Mouse (Mus musculus) retina, postnatal 1 day (tissue): ENCODE results near the gene Sertad3.
"Not testable (repeated sequence)": the region's sequence is repeated elsewhere in the genome, so short reads cannot be mapped to it uniquely, and the experiment has no call there.

ENCODE experiments used
- DNase-seq: peaks from one replicate; pipeline ENCODE4 v3.0.0-alpha.2; 2012

The Sertad3 gene

GRCm38 (mm10) chr7:27494659-27495367 lies 21.2 kb downstream of the Sertad3 start:
- not testable (repeated sequence) for DNase-seq

GRCm38 (mm10) chr7:27499036-27499435 lies 25.5 kb downstream of the Sertad3 start, which contains the start of gene Prx:
Prx (plus strand) TSS chr7:27499324.
- no peak for DNase-seq

GRCm38 (mm10) chr7:27501620-27502019 lies 28.1 kb downstream of the Sertad3 start:
- DNase-seq, result no peak

- DNase-seq, result no peak
Observed at GRCm38 (mm10) chr7:27506765-27507370, 33.3 kb downstream of the Sertad3 start.

- DNase-seq, result peak; percentile 96
Observed at GRCm38 (mm10) chr7:27507711-27508647, 34.4 kb downstream of the Sertad3 start.

GRCm38 (mm10) chr7:27508648-27509005 lies 35.1 kb downstream of the Sertad3 start:
- peak; percentile 71 for DNase-seq

- no peak for DNase-seq
Observed at GRCm38 (mm10) chr7:27510809-27511208, 37.2 kb downstream of the Sertad3 start.

- DNase-seq, result no peak
Observed at GRCm38 (mm10) chr7:27514961-27515360, 41.4 kb downstream of the Sertad3 start.

- no peak for DNase-seq
Observed at GRCm38 (mm10) chr7:27518314-27518713, 44.7 kb downstream of the Sertad3 start.

- DNase-seq, result no peak
Observed at GRCm38 (mm10) chr7:27520104-27520503, 46.5 kb downstream of the Sertad3 start.

GRCm38 (mm10) chr7:27520599-27520998 lies 47.0 kb downstream of the Sertad3 start:
- DNase-seq, result no peak

- DNase-seq, result no peak
Observed at GRCm38 (mm10) chr7:27522967-27523366, 49.4 kb downstream of the Sertad3 start, which contains the start of gene Hipk4. Hipk4 (plus strand) TSS chr7:27523267.

GRCm38 (mm10) chr7:27523805-27524204 lies 50.2 kb downstream of the Sertad3 start:
- DNase-seq, result no peak

GRCm38 (mm10) chr7:27526039-27526827 lies 52.7 kb downstream of the Sertad3 start:
- peak; percentile 86 for DNase-seq
